Mouse (Mus musculus): ENCODE results near the gene Nsg2. TPM values are rescaled to one million over a fixed set of nuclear protein-coding genes. Genes with fewer than 3 reads are reported as not detected.
"Not testable (repeated sequence)": the region's sequence is repeated elsewhere in the genome, so short reads cannot be mapped to it uniquely, and the experiment has no call there.

Nsg2 gene
- polyA plus RNA-seq, 1 experiment from 2014 or later: 10.1 TPM

DNA sequence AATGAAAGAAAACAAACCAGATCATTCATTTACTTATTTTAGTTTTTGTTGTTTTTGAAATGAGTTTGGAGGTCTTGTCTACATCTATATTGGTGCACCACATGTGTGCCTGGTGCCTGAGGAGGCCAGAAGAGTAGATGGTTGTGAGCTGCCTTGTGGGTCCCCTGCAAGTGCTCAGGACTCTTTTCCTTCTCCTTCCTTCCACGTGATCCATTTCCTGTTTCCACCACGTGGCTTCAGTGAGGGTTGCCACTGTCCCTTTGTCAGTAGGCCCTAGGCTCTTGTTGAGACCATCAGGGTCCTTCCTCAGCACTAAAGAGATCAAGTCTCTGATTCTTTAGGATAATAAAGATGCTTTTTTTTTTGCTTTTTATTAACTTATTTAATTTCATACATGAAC, 15.5 kb upstream of the Nsg2 start:
- WGBS: 71% methylated on average over 2 of the region's 2 CpGs
- H3K36me3 ChIP-seq (replicated peaks): no peaks in the 10 kb centered on the region
- H3K4me1 ChIP-seq: no peaks in the 10 kb centered on the region
- H3K27me3 ChIP-seq (replicated peaks; ENCODE audit: low read depth, poor library complexity, severe bottlenecking): no peaks in the 10 kb centered on the region
- H3K9me3 ChIP-seq: peaks cover 12% of the 10 kb centered on the region; the same call in 1 of the 2 replicates
- no peak overlapping the region for H3K4me3 ChIP-seq
- no peak for DNase-seq (ENCODE audit: low spot score)
- no peak overlapping the region for H3K27ac ChIP-seq (replicated peaks)

DNA sequence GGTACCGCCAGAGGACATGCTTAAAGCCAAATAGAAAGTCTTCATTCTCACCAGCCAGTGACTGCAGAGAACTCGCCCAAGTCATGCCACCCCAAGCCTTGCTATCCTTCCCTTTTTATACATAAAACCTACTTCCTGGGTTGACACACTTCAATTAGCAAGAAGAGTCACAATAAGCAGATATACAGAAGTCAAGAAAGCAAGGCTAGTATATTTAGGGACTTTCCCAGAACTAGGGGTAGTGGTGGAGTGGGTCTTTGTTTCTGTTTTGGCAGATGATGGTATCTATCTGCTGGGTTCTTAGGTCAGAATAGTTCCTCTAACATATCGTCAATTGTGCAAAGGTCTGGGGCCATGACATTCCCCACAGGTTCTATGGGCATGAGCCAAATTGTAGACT, 7.7 kb upstream of the Nsg2 start:
- 89% methylated on average over 3 of the region's 3 CpGs for WGBS
- H3K27ac ChIP-seq (replicated peaks): no peak overlapping the region
- no peak for DNase-seq (ENCODE audit: low spot score)
- no peaks in the 10 kb centered on the region for H3K4me1 ChIP-seq
- H3K36me3 ChIP-seq (replicated peaks): no peaks in the 10 kb centered on the region
- H3K4me3 ChIP-seq: no peak overlapping the region
- no peaks in the 10 kb centered on the region for H3K27me3 ChIP-seq (replicated peaks; ENCODE audit: low read depth, poor library complexity, severe bottlenecking)
- H3K9me3 ChIP-seq: no peaks in the 10 kb centered on the region

GRCm38 (mm10) chr11:31999716-32000115, 547 bp upstream of the Nsg2 start:
- Histone ChIP-seq H3K27me3 (replicated peaks; ENCODE audit: low read depth, poor library complexity, severe bottlenecking) (no peaks in the 10 kb centered on the region; the same call in 1 of the 2 replicates), H3K36me3 (replicated peaks) (no peaks in the 10 kb centered on the region; the same call in 1 of the 2 replicates), H3K4me3 (no peak overlapping the region), H3K9me3 (no peaks in the 10 kb centered on the region), H3K4me1 (peaks cover 39% of the 10 kb centered on the region), H3K27ac (replicated peaks) (no peak overlapping the region)
- no peak for DNase-seq (ENCODE audit: low spot score)
- 44% methylated on average over 2 of the region's 2 CpGs for WGBS

- WGBS: 4% methylated on average over 11 of the region's 11 CpGs
- Histone ChIP-seq H3K27me3 (replicated peaks; ENCODE audit: low read depth, poor library complexity, severe bottlenecking) (no peaks in the 10 kb centered on the region; the same call in 1 of the 2 replicates), H3K27ac (replicated peaks) (peak overlapping the region; percentile 66), H3K36me3 (replicated peaks) (peaks cover 4% of the 10 kb centered on the region), H3K4me3 (peak overlapping the region; percentile 51), H3K9me3 (peaks cover 1% of the 10 kb centered on the region; the same call in 1 of the 2 replicates), H3K4me1 (peaks cover 39% of the 10 kb centered on the region)
- peak; percentile 59 for DNase-seq (ENCODE audit: low spot score)
These were observed 1.1 kb downstream of the Nsg2 start for GRCm38 (mm10) chr11:32001181-32001910.

GRCm38 (mm10) chr11:32002670-32003072, 2.4 kb downstream of the Nsg2 start:
- Histone ChIP-seq H3K4me1 (peaks cover 39% of the 10 kb centered on the region), H3K4me3 (peak overlapping the region; percentile 51), H3K27ac (replicated peaks) (peak overlapping the region; percentile 62), H3K9me3 (peaks cover 14% of the 10 kb centered on the region; the same call in 1 of the 2 replicates), H3K36me3 (replicated peaks) (peaks cover 16% of the 10 kb centered on the region), H3K27me3 (replicated peaks; ENCODE audit: low read depth, poor library complexity, severe bottlenecking) (no peaks in the 10 kb centered on the region; the same call in 1 of the 2 replicates)
- DNase-seq (ENCODE audit: low spot score): peak; percentile 39
- WGBS: 11% methylated on average over 5 of the region's 5 CpGs

- Histone ChIP-seq H3K36me3 (replicated peaks) (peaks cover 18% of the 10 kb centered on the region), H3K9me3 (peaks cover 15% of the 10 kb centered on the region; the same call in 1 of the 2 replicates), H3K4me1 (peaks cover 32% of the 10 kb centered on the region)
- 86% methylated on average over 3 of the region's 3 CpGs for WGBS
- not testable (repeated sequence) for H3K27me3 ChIP-seq (replicated peaks; ENCODE audit: low read depth, poor library complexity, severe bottlenecking); H3K27ac ChIP-seq (replicated peaks); DNase-seq (ENCODE audit: low spot score); H3K4me3 ChIP-seq
These were observed 7.8 kb downstream of the Nsg2 start for GRCm38 (mm10) chr11:32008049-32008448.

DNA sequence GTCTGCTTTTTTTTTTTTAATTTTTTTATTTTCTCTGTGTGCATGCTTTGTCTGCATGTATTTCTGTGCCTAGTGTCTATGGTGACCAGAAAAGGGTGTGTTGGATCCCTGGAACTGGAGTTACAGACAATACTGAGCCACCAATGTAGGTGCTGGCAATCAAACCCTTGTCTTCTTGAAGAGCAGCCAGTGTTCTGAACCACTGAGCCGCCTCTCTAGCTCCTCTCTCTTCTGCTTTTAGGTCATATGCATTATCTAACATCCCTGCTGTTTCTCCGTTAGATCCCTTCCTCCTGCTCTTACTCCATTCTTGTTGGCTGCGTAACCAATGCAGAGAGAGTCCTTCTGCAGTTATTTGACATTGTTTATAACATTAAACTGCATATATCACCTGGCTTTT, 8.6 kb downstream of the Nsg2 start:
- no peak overlapping the region for H3K4me3 ChIP-seq
- H3K9me3 ChIP-seq: peaks cover 15% of the 10 kb centered on the region; the same call in 1 of the 2 replicates
- WGBS: 85% methylated on average over 3 of the region's 3 CpGs
- no peaks in the 10 kb centered on the region for H3K27me3 ChIP-seq (replicated peaks; ENCODE audit: low read depth, poor library complexity, severe bottlenecking)
- peaks cover 18% of the 10 kb centered on the region for H3K36me3 ChIP-seq (replicated peaks)
- DNase-seq (ENCODE audit: low spot score): no peak
- H3K27ac ChIP-seq (replicated peaks): no peak overlapping the region
- H3K4me1 ChIP-seq: peaks cover 26% of the 10 kb centered on the region

DNA sequence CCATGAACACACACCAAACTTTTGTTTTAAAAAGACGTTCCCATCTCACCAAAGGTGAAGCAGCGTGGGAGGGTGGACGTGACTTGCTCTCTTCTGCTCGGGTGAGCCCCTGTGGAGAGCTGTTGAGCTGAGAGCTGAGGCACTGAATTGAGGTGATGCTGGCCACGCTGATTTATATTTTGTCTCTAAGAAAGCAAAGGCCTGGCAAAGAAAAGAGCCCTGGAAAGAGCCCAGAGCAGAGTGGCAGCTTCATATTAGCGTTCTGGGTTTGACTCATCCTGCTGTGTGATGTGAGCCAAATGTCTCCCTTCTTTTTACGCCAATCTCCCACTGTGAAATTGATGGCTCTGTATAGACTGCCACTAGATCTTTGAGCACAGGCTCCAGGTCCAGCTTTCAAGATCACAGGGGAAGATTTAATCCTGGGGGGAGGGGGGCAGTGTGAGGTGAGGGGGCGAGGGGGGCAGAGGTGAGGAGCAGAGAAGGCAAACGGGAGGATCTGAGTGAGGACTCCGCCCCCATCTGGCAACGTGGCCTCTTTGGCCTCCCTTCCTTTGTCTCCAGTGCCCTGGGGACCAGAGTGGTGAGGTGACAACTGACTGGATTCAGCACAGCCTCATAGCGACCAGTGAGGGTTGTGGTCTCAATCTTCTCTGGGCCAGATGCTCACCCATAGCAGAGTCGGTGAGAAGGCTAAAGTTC, 9.8 kb downstream of the Nsg2 start:
- DNase-seq (ENCODE audit: low spot score): peak; percentile 50
- no peaks in the 10 kb centered on the region for H3K27me3 ChIP-seq (replicated peaks; ENCODE audit: low read depth, poor library complexity, severe bottlenecking)
- 29% methylated on average over 13 of the region's 13 CpGs for WGBS
- H3K27ac ChIP-seq (replicated peaks): peak overlapping the region; percentile 79
- H3K4me1 ChIP-seq: peaks cover 26% of the 10 kb centered on the region
- peaks cover 15% of the 10 kb centered on the region; the same call in 1 of the 2 replicates for H3K9me3 ChIP-seq
- H3K4me3 ChIP-seq: no peak overlapping the region
- H3K36me3 ChIP-seq (replicated peaks): peaks cover 18% of the 10 kb centered on the region

DNA sequence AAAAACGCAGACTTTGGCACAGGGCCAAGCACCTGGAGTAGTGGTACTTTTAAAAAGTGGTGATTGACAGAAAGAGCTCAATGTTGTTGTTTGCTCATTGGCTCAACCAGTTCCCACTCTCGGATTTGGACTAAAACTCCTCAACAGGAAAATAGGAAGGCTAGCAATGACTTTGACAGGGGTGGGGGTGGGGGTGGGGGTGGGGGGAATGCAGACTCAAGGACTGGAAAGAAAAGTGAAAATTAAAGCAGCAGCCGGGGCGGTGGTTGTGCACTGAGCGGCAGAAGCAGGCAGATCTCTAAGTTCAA, 10.4 kb downstream of the Nsg2 start:
- Histone ChIP-seq H3K27me3 (replicated peaks; ENCODE audit: low read depth, poor library complexity, severe bottlenecking) (no peaks in the 10 kb centered on the region), H3K27ac (replicated peaks) (peak overlapping the region; percentile 79), H3K4me3 (no peak overlapping the region), H3K4me1 (peaks cover 26% of the 10 kb centered on the region), H3K36me3 (replicated peaks) (peaks cover 18% of the 10 kb centered on the region), H3K9me3 (peaks cover 15% of the 10 kb centered on the region; the same call in 1 of the 2 replicates)
- no peak for DNase-seq (ENCODE audit: low spot score)
- 55% methylated on average over 5 of the region's 5 CpGs for WGBS

GRCm38 (mm10) chr11:32011867-32012603, 11.8 kb downstream of the Nsg2 start:
- no peak for DNase-seq (ENCODE audit: low spot score)
- 68% methylated on average over 9 of the region's 9 CpGs for WGBS
- H3K27ac ChIP-seq (replicated peaks): peak overlapping the region; percentile 40

GRCm38 (mm10) chr11:32013014-32013427, 12.8 kb downstream of the Nsg2 start:
- peaks cover 32% of the 10 kb centered on the region for H3K4me1 ChIP-seq
- no peaks in the 10 kb centered on the region for H3K27me3 ChIP-seq (replicated peaks; ENCODE audit: low read depth, poor library complexity, severe bottlenecking)
- H3K9me3 ChIP-seq: no peaks in the 10 kb centered on the region
- DNase-seq (ENCODE audit: low spot score): no peak
- H3K4me3 ChIP-seq: no peak overlapping the region
- H3K36me3 ChIP-seq (replicated peaks): no peaks in the 10 kb centered on the region; the same call in 1 of the 2 replicates
- WGBS: 90% methylated on average over 4 of the region's 4 CpGs
- peak overlapping the region; percentile 2; the same call in 1 of the 2 replicates for H3K27ac ChIP-seq (replicated peaks)

More at GRCm38 (mm10) chr11:32011867-32012603, 11.8 kb downstream of the Nsg2 start:
- Histone ChIP-seq H3K27me3 (replicated peaks; ENCODE audit: low read depth, poor library complexity, severe bottlenecking) (no peaks in the 10 kb centered on the region), H3K4me3 (no peak overlapping the region), H3K36me3 (replicated peaks) (peaks cover 8% of the 10 kb centered on the region; the same call in 1 of the 2 replicates), H3K9me3 (peaks cover 7% of the 10 kb centered on the region; the same call in 1 of the 2 replicates), H3K4me1 (peaks cover 26% of the 10 kb centered on the region)

DNA sequence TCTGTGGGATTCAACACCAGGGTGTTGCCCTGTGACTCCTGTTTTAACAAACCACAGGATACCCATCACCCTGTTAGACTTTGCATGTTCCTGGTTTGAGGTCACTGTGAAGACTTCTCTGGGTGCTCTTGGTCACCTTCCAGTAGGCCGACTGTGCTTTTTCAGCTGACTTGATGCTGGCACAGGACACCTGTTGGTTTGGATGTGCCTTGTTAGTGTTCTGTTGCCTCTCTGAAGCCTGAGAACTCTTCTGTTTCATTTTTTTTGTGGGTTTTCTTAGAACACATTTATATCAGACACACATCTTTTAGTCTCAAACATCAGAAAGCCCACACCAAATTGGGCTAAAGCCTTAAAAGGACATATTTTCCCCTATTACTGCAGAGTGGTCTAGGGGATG, 13.3 kb downstream of the Nsg2 start:
- H3K27ac ChIP-seq (replicated peaks): no peak overlapping the region
- H3K9me3 ChIP-seq: no peaks in the 10 kb centered on the region
- no peaks in the 10 kb centered on the region for H3K27me3 ChIP-seq (replicated peaks; ENCODE audit: low read depth, poor library complexity, severe bottlenecking)
- 84% methylated on average over 1 of the region's 1 CpGs for WGBS
- peaks cover 38% of the 10 kb centered on the region for H3K4me1 ChIP-seq
- no peak overlapping the region for H3K4me3 ChIP-seq
- no peaks in the 10 kb centered on the region for H3K36me3 ChIP-seq (replicated peaks)
- DNase-seq (ENCODE audit: low spot score): no peak
